Mouse (Mus musculus): ENCODE data around the gene Atp6v1e2. TPM values are rescaled to one million over a fixed set of nuclear protein-coding genes. Genes with fewer than 3 reads are reported as not detected.

Atp6v1e2 gene
- polyA plus RNA-seq, 1 experiment from 2014 or later: not detected

GRCm38 (mm10) chr17:86962894-86963585, 15.3 kb upstream of the Atp6v1e2 start, which contains the start of gene Rhoq:
Gene Rhoq (plus strand): TSS chr17:86963082.
- WGBS (ENCODE audit: insufficient replicate concordance): under 1% methylated on average over 81 of the region's 86 CpGs
- no peaks in the 10 kb centered on the region for H3K9me3 ChIP-seq (replicated peaks)
- H3K27me3 ChIP-seq (replicated peaks): peaks cover 39% of the 10 kb centered on the region
- H3K27ac ChIP-seq: peak within 1 kb of the TSS; percentile 58
- peak within 1 kb of the TSS; percentile 93 for H3K4me2 ChIP-seq
- ATAC-seq: peak; percentile 86
- peaks cover 22% of the 10 kb centered on the region; the same call in 1 of the 2 replicates for H3K4me1 ChIP-seq
- no peaks in the 10 kb centered on the region for H3K36me3 ChIP-seq
- H3K9ac ChIP-seq: peak within 1 kb of the TSS; percentile 74
- peak within 1 kb of the TSS; percentile 69 for H3K4me3 ChIP-seq

- Histone ChIP-seq H3K4me3 (peak overlapping the region; percentile 69), H3K27ac (peak overlapping the region; percentile 58), H3K4me1 (peaks cover 22% of the 10 kb centered on the region; the same call in 1 of the 2 replicates), H3K27me3 (replicated peaks) (peaks cover 39% of the 10 kb centered on the region), H3K9ac (peak overlapping the region; percentile 74), H3K4me2 (peak overlapping the region; percentile 93), H3K36me3 (no peaks in the 10 kb centered on the region), H3K9me3 (replicated peaks) (no peaks in the 10 kb centered on the region)
- peak; percentile 13; the same call in 1 of the 2 replicates for ATAC-seq
- 2% methylated on average over 24 of the region's 24 CpGs for WGBS (ENCODE audit: insufficient replicate concordance)
Measured at GRCm38 (mm10) chr17:86962297-86962893, 14.7 kb upstream of the Atp6v1e2 start.

GRCm38 (mm10) chr17:86961301-86961841, 13.7 kb upstream of the Atp6v1e2 start:
- WGBS (ENCODE audit: insufficient replicate concordance): 51% methylated on average over 8 of the region's 8 CpGs
- no peak for ATAC-seq
- H3K36me3 ChIP-seq: no peaks in the 10 kb centered on the region
- H3K9ac ChIP-seq: no peak overlapping the region
- H3K4me3 ChIP-seq: no peak overlapping the region
- no peak overlapping the region for H3K27ac ChIP-seq
- no peak overlapping the region for H3K4me2 ChIP-seq
- no peaks in the 10 kb centered on the region for H3K9me3 ChIP-seq (replicated peaks)
- H3K27me3 ChIP-seq (replicated peaks): peaks cover 39% of the 10 kb centered on the region
- peaks cover 22% of the 10 kb centered on the region; the same call in 1 of the 2 replicates for H3K4me1 ChIP-seq

- H3K4me3 ChIP-seq: no peak overlapping the region
- ATAC-seq: no peak
- peak overlapping the region; percentile 38 for H3K4me2 ChIP-seq
- peaks cover 20% of the 10 kb centered on the region for H3K27me3 ChIP-seq (replicated peaks)
- WGBS (ENCODE audit: insufficient replicate concordance): 43% methylated on average over 14 of the region's 14 CpGs
- no peaks in the 10 kb centered on the region for H3K9me3 ChIP-seq (replicated peaks)
- H3K9ac ChIP-seq: no peak overlapping the region
- no peaks in the 10 kb centered on the region for H3K36me3 ChIP-seq
- H3K27ac ChIP-seq: no peak overlapping the region
- 0 out of 2 replicates have a peak, but pooled peaks cover 10% of the 10 kb centered on the region for H3K4me1 ChIP-seq
Measured at GRCm38 (mm10) chr17:86957968-86958367, 10.3 kb upstream of the Atp6v1e2 start.

GRCm38 (mm10) chr17:86957239-86957638, 9.5 kb upstream of the Atp6v1e2 start:
- peaks cover 13% of the 10 kb centered on the region; the same call in 1 of the 2 replicates for H3K27me3 ChIP-seq (replicated peaks)
- H3K9ac ChIP-seq: no peak overlapping the region
- no peak overlapping the region for H3K4me2 ChIP-seq
- H3K27ac ChIP-seq: no peak overlapping the region
- ATAC-seq: no peak
- no peaks in the 10 kb centered on the region for H3K9me3 ChIP-seq (replicated peaks)
- H3K4me1 ChIP-seq: 0 out of 2 replicates have a peak, but pooled peaks cover 9% of the 10 kb centered on the region
- no peak overlapping the region for H3K4me3 ChIP-seq
- 79% methylated on average over 5 of the region's 5 CpGs for WGBS (ENCODE audit: insufficient replicate concordance)
- no peaks in the 10 kb centered on the region for H3K36me3 ChIP-seq

- 65% methylated on average over 6 of the region's 6 CpGs for WGBS (ENCODE audit: insufficient replicate concordance)
- no peaks in the 10 kb centered on the region for H3K36me3 ChIP-seq
- no peak overlapping the region for H3K27ac ChIP-seq
- 0 out of 2 replicates have a peak, but pooled peaks cover 4% of the 10 kb centered on the region for H3K27me3 ChIP-seq (replicated peaks)
- no peaks in the 10 kb centered on the region for H3K9me3 ChIP-seq (replicated peaks)
- no peak overlapping the region for H3K4me2 ChIP-seq
- no peak for ATAC-seq
- no peak overlapping the region for H3K9ac ChIP-seq
- no peaks in the 10 kb centered on the region for H3K4me1 ChIP-seq
- H3K4me3 ChIP-seq: no peak overlapping the region
Measured at GRCm38 (mm10) chr17:86948801-86949200, 1.1 kb upstream of the Atp6v1e2 start.

- no peaks in the 10 kb centered on the region for H3K36me3 ChIP-seq
- ATAC-seq: no peak
- H3K27ac ChIP-seq: no peak overlapping the region
- no peaks in the 10 kb centered on the region for H3K9me3 ChIP-seq (replicated peaks)
- no peak overlapping the region for H3K4me2 ChIP-seq
- no peak overlapping the region for H3K9ac ChIP-seq
- no peaks in the 10 kb centered on the region for H3K4me1 ChIP-seq
- H3K27me3 ChIP-seq (replicated peaks): peaks cover 19% of the 10 kb centered on the region
- H3K4me3 ChIP-seq: no peak overlapping the region
- WGBS (ENCODE audit: insufficient replicate concordance): 26% methylated on average over 3 of the region's 4 CpGs
Measured at GRCm38 (mm10) chr17:86946078-86946477, 1.6 kb downstream of the Atp6v1e2 start.

GRCm38 (mm10) chr17:86943158-86943557, 4.5 kb downstream of the Atp6v1e2 start:
- H3K9me3 ChIP-seq (replicated peaks): no peaks in the 10 kb centered on the region
- H3K4me2 ChIP-seq: no peak overlapping the region
- no peak overlapping the region for H3K9ac ChIP-seq
- no peaks in the 10 kb centered on the region for H3K4me1 ChIP-seq
- H3K27me3 ChIP-seq (replicated peaks): peaks cover 36% of the 10 kb centered on the region
- no peak for ATAC-seq
- H3K36me3 ChIP-seq: no peaks in the 10 kb centered on the region
- no peak overlapping the region for H3K27ac ChIP-seq
- WGBS (ENCODE audit: insufficient replicate concordance): 72% methylated on average over 6 of the region's 6 CpGs
- no peak overlapping the region for H3K4me3 ChIP-seq

GRCm38 (mm10) chr17:86942112-86942511, 5.6 kb downstream of the Atp6v1e2 start:
- ATAC-seq: no peak
- Histone ChIP-seq H3K4me3 (no peak overlapping the region), H3K27ac (no peak overlapping the region), H3K4me1 (0 out of 2 replicates have a peak, but pooled peaks cover 6% of the 10 kb centered on the region), H3K9me3 (replicated peaks) (no peaks in the 10 kb centered on the region), H3K9ac (no peak overlapping the region), H3K36me3 (no peaks in the 10 kb centered on the region), H3K4me2 (no peak overlapping the region), H3K27me3 (replicated peaks) (peaks cover 46% of the 10 kb centered on the region)
- 44% methylated on average over 6 of the region's 6 CpGs for WGBS (ENCODE audit: insufficient replicate concordance)

GRCm38 (mm10) chr17:86938683-86939082, 9.0 kb downstream of the Atp6v1e2 start:
- H3K36me3 ChIP-seq: no peaks in the 10 kb centered on the region
- no peak overlapping the region for H3K4me3 ChIP-seq
- no peak for ATAC-seq
- H3K4me1 ChIP-seq: 0 out of 2 replicates have a peak, but pooled peaks cover 6% of the 10 kb centered on the region
- H3K9ac ChIP-seq: no peak overlapping the region
- no peaks in the 10 kb centered on the region for H3K9me3 ChIP-seq (replicated peaks)
- 54% methylated on average over 7 of the region's 7 CpGs for WGBS (ENCODE audit: insufficient replicate concordance)
- H3K27ac ChIP-seq: no peak overlapping the region
- H3K4me2 ChIP-seq: no peak overlapping the region
- H3K27me3 ChIP-seq (replicated peaks): peaks cover 62% of the 10 kb centered on the region

GRCm38 (mm10) chr17:86937497-86938155, 10.1 kb downstream of the Atp6v1e2 start:
- H3K4me1 ChIP-seq: 0 out of 2 replicates have a peak, but pooled peaks cover 6% of the 10 kb centered on the region
- no peak overlapping the region for H3K27ac ChIP-seq
- H3K4me2 ChIP-seq: peak overlapping the region; percentile 50
- H3K4me3 ChIP-seq: peak overlapping the region; percentile 35
- no peaks in the 10 kb centered on the region for H3K9me3 ChIP-seq (replicated peaks)
- no peaks in the 10 kb centered on the region for H3K36me3 ChIP-seq
- 7% methylated on average over 20 of the region's 20 CpGs for WGBS (ENCODE audit: insufficient replicate concordance)
- 0 out of 2 replicates have a peak, but pooled peaks have one; percentile 40 for ATAC-seq
- H3K9ac ChIP-seq: no peak overlapping the region
- H3K27me3 ChIP-seq (replicated peaks): peaks cover 72% of the 10 kb centered on the region
